Mouse (Mus musculus): ENCODE data around the gene Tmed2. TPM values are rescaled to one million over a fixed set of nuclear protein-coding genes. Genes with fewer than 3 reads are reported as not detected.

Tmed2 gene
- polyA plus RNA-seq, 1 experiment = 281 TPM

DNA sequence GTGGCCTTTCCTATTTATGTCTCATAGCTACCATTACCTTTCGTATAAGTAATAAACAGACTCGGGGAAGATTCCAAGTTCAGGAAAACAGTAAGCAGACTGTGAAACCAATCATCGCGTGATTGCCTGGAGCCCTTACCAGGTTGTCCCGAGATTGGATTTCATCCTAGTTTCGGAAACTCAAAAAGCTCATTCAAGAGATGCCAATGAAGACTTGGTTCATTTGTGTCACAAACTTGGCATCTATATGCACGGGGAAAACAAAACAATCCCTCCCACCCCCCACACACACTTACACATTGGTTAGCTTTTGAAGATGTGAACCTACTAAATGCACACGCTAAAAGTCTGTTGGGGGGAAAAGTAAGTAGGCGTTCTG lies 11.6 kb downstream of the Tmed2 start:
- H3K4me3 ChIP-seq (ENCODE audit: low read depth, low read length) = no peak overlapping the region
- H3K27ac ChIP-seq (ENCODE audit: insufficient read depth, low read length) = peak overlapping the region; percentile 42; the same call in 1 of the 2 replicates
- no peak for TF ChIP-seq POLR2A (IDR thresholded peaks at IDR 0.05; ENCODE audit: insufficient read depth, low read length)
- TF ChIP-seq CTCF (IDR thresholded peaks at IDR 0.05; ENCODE audit: low read depth, low read length) = no peak
- TF ChIP-seq EP300 (IDR thresholded peaks at IDR 0.05; ENCODE audit: insufficient read depth, low read depth, low read length) = no peak
- no peaks in the 10 kb centered on the region for H3K27me3 ChIP-seq (ENCODE audit: control insufficient read depth, insufficient read depth, low read length, poor library complexity, severe bottlenecking)
- no peaks in the 10 kb centered on the region for H3K9me3 ChIP-seq (replicated peaks; ENCODE audit: control insufficient read depth, insufficient read depth, low read length, poor library complexity, severe bottlenecking)
- no peaks in the 10 kb centered on the region for H3K4me1 ChIP-seq (ENCODE audit: control insufficient read depth, insufficient read depth, low read length)
- H3K36me3 ChIP-seq (ENCODE audit: control insufficient read depth, insufficient read depth, low read length, poor library complexity, severe bottlenecking) = peaks cover 27% of the 10 kb centered on the region
- H3K9ac ChIP-seq (ENCODE audit: low read depth, poor library complexity, severe bottlenecking) = peak overlapping the region; percentile 15

DNA sequence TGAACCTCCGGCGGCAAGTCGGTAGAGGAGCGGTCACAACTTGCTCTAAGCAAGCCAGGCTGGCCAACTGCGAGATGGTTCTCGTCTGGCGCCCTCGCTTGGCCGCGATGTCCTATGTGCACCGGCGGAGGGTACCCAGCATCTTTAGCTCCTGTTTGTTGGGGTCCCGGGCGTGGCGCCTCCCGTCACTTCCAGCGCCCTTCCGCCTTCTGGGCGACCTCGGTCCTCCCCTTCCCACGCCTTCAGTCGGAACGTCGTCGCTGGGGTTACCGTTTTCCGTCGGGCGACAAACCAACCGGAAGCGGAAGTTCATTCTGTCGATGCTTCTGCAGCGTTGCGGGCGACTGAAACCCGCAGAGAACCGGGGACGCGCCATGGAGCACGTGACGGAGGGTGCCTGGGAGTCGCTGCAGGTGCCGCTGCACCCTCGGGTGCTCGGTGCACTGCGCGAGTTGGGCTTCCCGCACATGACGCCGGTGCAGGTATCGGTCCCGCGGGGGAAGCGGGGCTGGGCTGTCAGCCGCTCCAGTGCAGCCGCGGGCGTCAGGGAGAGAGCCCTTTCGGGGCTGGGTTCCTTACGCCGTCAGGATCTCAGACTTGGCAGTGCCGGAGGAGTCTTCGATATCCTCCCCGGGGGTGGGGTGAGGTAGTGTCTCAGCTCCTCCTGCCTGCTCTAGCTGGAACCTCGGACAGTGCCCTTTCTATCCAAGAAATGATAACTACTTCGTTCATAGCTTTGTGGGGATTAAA lies 12.2 kb downstream of the Tmed2 start, which contains the start of gene Ddx55:
Ddx55 (plus strand) TSS at position 307 of the 750 bp plus-strand sequence.
- Histone ChIP-seq H3K36me3 (ENCODE audit: control insufficient read depth, insufficient read depth, low read length, poor library complexity, severe bottlenecking) (peaks cover 21% of the 10 kb centered on the region), H3K9ac (ENCODE audit: low read depth, poor library complexity, severe bottlenecking) (peak within 1 kb of the TSS; percentile 41), H3K4me3 (ENCODE audit: low read depth, low read length) (peak within 1 kb of the TSS; percentile 77), H3K27me3 (ENCODE audit: control insufficient read depth, insufficient read depth, low read length, poor library complexity, severe bottlenecking) (no peaks in the 10 kb centered on the region), H3K4me1 (ENCODE audit: control insufficient read depth, insufficient read depth, low read length) (no peaks in the 10 kb centered on the region), H3K27ac (ENCODE audit: insufficient read depth, low read length) (peak within 1 kb of the TSS; percentile 42; the same call in 1 of the 2 replicates), H3K9me3 (replicated peaks; ENCODE audit: control insufficient read depth, insufficient read depth, low read length, poor library complexity, severe bottlenecking) (no peaks in the 10 kb centered on the region)
- TF ChIP-seq EP300 (IDR thresholded peaks at IDR 0.05; ENCODE audit: insufficient read depth, low read depth, low read length) (no peak; the same call in 1 of the 2 replicates), CTCF (IDR thresholded peaks at IDR 0.05; ENCODE audit: low read depth, low read length) (peak; percentile 21), POLR2A (IDR thresholded peaks at IDR 0.05; ENCODE audit: insufficient read depth, low read length) (peak; percentile 10)

DNA sequence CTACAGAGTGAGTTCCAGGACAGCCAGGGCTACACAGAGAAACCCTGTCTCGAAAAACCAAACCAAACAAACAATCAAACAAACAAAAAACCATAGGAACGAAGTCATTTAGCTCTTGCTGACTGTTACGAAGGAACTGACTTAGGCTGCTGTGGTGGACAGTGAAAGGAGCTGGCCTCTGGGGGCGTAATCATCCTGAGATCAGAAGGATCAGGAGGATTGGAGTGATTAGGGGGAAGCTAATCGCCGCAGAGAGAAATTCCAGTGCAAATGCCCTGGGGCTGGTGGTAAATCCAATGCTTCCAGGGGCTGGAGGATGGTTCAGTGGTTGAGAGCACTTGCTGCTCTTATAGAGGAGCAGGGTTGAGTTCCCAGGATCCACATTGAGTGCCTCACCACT lies 13.1 kb downstream of the Tmed2 start:
- peaks cover 14% of the 10 kb centered on the region for H3K36me3 ChIP-seq (ENCODE audit: control insufficient read depth, insufficient read depth, low read length, poor library complexity, severe bottlenecking)
- 0 out of 2 replicates have a peak overlapping the region, but pooled peaks have one; percentile 7 for H3K4me3 ChIP-seq (ENCODE audit: low read depth, low read length)
- no peaks in the 10 kb centered on the region for H3K4me1 ChIP-seq (ENCODE audit: control insufficient read depth, insufficient read depth, low read length)
- no peak for TF ChIP-seq CTCF (IDR thresholded peaks at IDR 0.05; ENCODE audit: low read depth, low read length)
- TF ChIP-seq EP300 (IDR thresholded peaks at IDR 0.05; ENCODE audit: insufficient read depth, low read depth, low read length) = no peak
- TF ChIP-seq POLR2A (IDR thresholded peaks at IDR 0.05; ENCODE audit: insufficient read depth, low read length) = no peak
- no peak overlapping the region for H3K27ac ChIP-seq (ENCODE audit: insufficient read depth, low read length)
- no peaks in the 10 kb centered on the region for H3K27me3 ChIP-seq (ENCODE audit: control insufficient read depth, insufficient read depth, low read length, poor library complexity, severe bottlenecking)
- H3K9ac ChIP-seq (ENCODE audit: low read depth, poor library complexity, severe bottlenecking) = no peak overlapping the region
- H3K9me3 ChIP-seq (replicated peaks; ENCODE audit: control insufficient read depth, insufficient read depth, low read length, poor library complexity, severe bottlenecking) = no peaks in the 10 kb centered on the region

GRCm38 (mm10) chr5:124555145-124555544 lies 14.7 kb downstream of the Tmed2 start:
- Histone ChIP-seq H3K27me3 (ENCODE audit: control insufficient read depth, insufficient read depth, low read length, poor library complexity, severe bottlenecking) (no peaks in the 10 kb centered on the region), H3K36me3 (ENCODE audit: control insufficient read depth, insufficient read depth, low read length, poor library complexity, severe bottlenecking) (peaks cover 17% of the 10 kb centered on the region), H3K9me3 (replicated peaks; ENCODE audit: control insufficient read depth, insufficient read depth, low read length, poor library complexity, severe bottlenecking) (no peaks in the 10 kb centered on the region), H3K4me3 (ENCODE audit: low read depth, low read length) (no peak overlapping the region), H3K9ac (ENCODE audit: low read depth, poor library complexity, severe bottlenecking) (no peak overlapping the region), H3K27ac (ENCODE audit: insufficient read depth, low read length) (no peak overlapping the region), H3K4me1 (ENCODE audit: control insufficient read depth, insufficient read depth, low read length) (no peaks in the 10 kb centered on the region)
- no peak for TF ChIP-seq CTCF (IDR thresholded peaks at IDR 0.05; ENCODE audit: low read depth, low read length)
- TF ChIP-seq POLR2A (IDR thresholded peaks at IDR 0.05; ENCODE audit: insufficient read depth, low read length) = no peak
- TF ChIP-seq EP300 (IDR thresholded peaks at IDR 0.05; ENCODE audit: insufficient read depth, low read depth, low read length) = no peak

DNA sequence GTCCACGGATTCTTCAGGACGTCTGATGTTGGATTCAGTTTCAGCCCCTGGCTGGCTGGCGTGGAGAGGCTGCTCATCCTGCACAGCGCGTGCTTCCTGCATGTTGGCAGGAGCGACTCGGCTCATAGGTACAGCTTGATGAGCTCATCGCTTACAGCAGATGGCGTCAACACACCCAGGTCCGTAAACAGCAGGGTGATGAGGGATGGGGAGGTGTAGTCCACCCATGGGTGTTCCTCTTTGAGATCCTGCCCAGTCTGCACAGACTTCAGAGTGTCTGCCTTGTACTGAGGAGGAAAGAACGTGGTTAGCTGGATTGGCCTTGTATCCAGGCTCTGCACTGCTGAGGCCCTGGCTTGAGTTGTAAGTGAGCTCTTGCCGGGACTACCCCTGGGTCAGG lies 30.6 kb downstream of the Tmed2 start:
- H3K4me3 ChIP-seq (ENCODE audit: low read depth, low read length) = no peak overlapping the region
- H3K36me3 ChIP-seq (ENCODE audit: control insufficient read depth, insufficient read depth, low read length, poor library complexity, severe bottlenecking) = peaks cover 44% of the 10 kb centered on the region
- H3K27ac ChIP-seq (ENCODE audit: insufficient read depth, low read length) = no peak overlapping the region
- H3K27me3 ChIP-seq (ENCODE audit: control insufficient read depth, insufficient read depth, low read length, poor library complexity, severe bottlenecking) = no peaks in the 10 kb centered on the region
- TF ChIP-seq EP300 (IDR thresholded peaks at IDR 0.05; ENCODE audit: insufficient read depth, low read depth, low read length) (no peak), POLR2A (IDR thresholded peaks at IDR 0.05; ENCODE audit: insufficient read depth, low read length) (no peak), CTCF (IDR thresholded peaks at IDR 0.05; ENCODE audit: low read depth, low read length) (no peak)
- no peak overlapping the region for H3K9ac ChIP-seq (ENCODE audit: low read depth, poor library complexity, severe bottlenecking)
- no peaks in the 10 kb centered on the region for H3K4me1 ChIP-seq (ENCODE audit: control insufficient read depth, insufficient read depth, low read length)
- H3K9me3 ChIP-seq (replicated peaks; ENCODE audit: control insufficient read depth, insufficient read depth, low read length, poor library complexity, severe bottlenecking) = no peaks in the 10 kb centered on the region

- Histone ChIP-seq H3K27ac (ENCODE audit: insufficient read depth, low read length) (no peak overlapping the region), H3K4me1 (ENCODE audit: control insufficient read depth, insufficient read depth, low read length) (peaks cover 2% of the 10 kb centered on the region), H3K9me3 (replicated peaks; ENCODE audit: control insufficient read depth, insufficient read depth, low read length, poor library complexity, severe bottlenecking) (no peaks in the 10 kb centered on the region), H3K9ac (ENCODE audit: low read depth, poor library complexity, severe bottlenecking) (no peak overlapping the region), H3K27me3 (ENCODE audit: control insufficient read depth, insufficient read depth, low read length, poor library complexity, severe bottlenecking) (no peaks in the 10 kb centered on the region), H3K4me3 (ENCODE audit: low read depth, low read length) (no peak overlapping the region), H3K36me3 (ENCODE audit: control insufficient read depth, insufficient read depth, low read length, poor library complexity, severe bottlenecking) (peaks cover 30% of the 10 kb centered on the region)
- TF ChIP-seq EP300 (IDR thresholded peaks at IDR 0.05; ENCODE audit: insufficient read depth, low read depth, low read length) (no peak), CTCF (IDR thresholded peaks at IDR 0.05; ENCODE audit: low read depth, low read length) (no peak), POLR2A (IDR thresholded peaks at IDR 0.05; ENCODE audit: insufficient read depth, low read length) (no peak)
Observed at GRCm38 (mm10) chr5:124575467-124575866, 35.0 kb downstream of the Tmed2 start.

Data from ES-Bruce4 (cell line).